In the genomic region with DNA sequence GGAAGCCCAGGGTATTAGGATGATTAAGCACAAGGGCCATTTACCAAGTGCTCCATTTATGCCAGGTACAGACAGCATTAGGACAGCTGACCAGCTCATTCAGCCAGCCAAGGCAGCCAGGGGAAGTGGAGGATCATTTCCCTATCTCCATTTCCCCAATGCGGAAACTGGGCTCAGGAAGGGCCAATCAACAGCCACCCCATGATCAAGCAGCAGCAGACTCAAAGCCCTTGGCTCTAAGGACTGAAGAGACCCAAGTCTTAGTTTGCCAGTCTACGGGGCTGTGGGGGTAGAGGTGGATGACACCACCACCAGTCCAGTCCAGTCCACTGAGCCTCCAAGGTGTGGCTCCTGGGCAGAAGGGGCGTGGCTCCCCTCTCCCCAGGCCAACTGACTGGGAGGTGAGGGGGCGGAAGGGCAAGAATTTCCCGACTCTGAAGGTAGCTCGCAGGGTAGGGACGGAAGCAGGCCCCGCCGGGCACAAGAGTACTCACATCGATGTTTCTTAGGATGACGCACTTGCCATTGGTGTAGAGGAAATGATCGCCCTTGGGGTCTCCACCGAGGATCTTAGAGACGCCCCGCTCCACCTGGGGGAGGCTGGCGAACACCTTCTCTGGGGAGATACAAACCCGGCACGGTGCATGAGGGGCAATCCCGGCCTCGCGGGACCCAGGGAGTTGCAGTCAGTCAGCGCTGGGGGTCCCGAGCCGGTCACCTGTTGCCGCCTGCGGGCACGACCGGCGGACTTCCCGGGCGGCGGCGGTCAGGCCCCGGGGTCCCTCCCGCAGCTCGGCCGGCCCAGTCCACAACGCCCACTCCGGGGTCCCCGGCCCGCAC, we compare ENCODE assay signal across 8 mouse cellular contexts. TPM values are rescaled to one million over a fixed set of nuclear protein-coding genes. Genes with fewer than 3 reads are reported as not detected.
DNase-seq lines count a peak whose midpoint lies in the region; ATAC-seq and TF ChIP-seq lines count a peak whose summit lies in the region.

No protein-coding gene starts in this region.

- intact Hi-C loops in left cerebral cortex, adult 2 months (cut with DNase I): no loop called here

- TF ChIP-seq CTCF in layer of hippocampus, adult 2 months (conservative IDR thresholded peaks at IDR 0.05): no peak
- TF ChIP-seq CTCF in left cerebral cortex, adult 2 months (IDR thresholded peaks at IDR 0.05): no peak
- no peak for TF ChIP-seq CTCF in spleen, adult 2 months (IDR thresholded peaks at IDR 0.05; ENCODE audit: extremely low read depth, insufficient read depth, insufficient read length, insufficient replicate concordance)

- no peaks in the 10 kb centered on the region for H3K9me3 ChIP-seq in forebrain, embryonic 14.5 days (replicated peaks; ENCODE audit: control insufficient read depth, low read length)
- no peaks in the 10 kb centered on the region for H3K9me3 ChIP-seq in megakaryocyte, embryonic 14.5 days

- H3K27ac ChIP-seq in layer of hippocampus, adult 2 months: peak overlapping the region; percentile 93
- H3K27ac ChIP-seq in forebrain, embryonic 14.5 days (ENCODE audit: low read depth, low read length): peak overlapping the region; percentile 85
- H3K27ac ChIP-seq in left cerebral cortex, adult 2 months: peak overlapping the region; percentile 89
- peak overlapping the region; percentile 89 for H3K27ac ChIP-seq in spleen, adult 2 months (ENCODE audit: insufficient read depth, low read length)

- ATAC-seq in cerebellum, adult (ENCODE audit: insufficient number of reproducible peaks, low FRiP score, low TSS enrichment): peak; percentile 12; the same call in 1 of the 2 replicates
- ATAC-seq in forebrain, embryonic 14.5 days: peak; percentile 28
- peak; percentile 40 to 45 for ATAC-seq in hematopoietic stem cell, adult 5-6 weeks (replicated peaks in 1 of 2; ENCODE audit: insufficient read depth in 1 of 2, low FRiP score in 2 of 2, low TSS enrichment in 1 of 2, low read depth in 1 of 2, poor library complexity in 2 of 2, severe bottlenecking in 2 of 2)

- TF ChIP-seq POLR2A in spleen, adult 2 months (IDR thresholded peaks at IDR 0.05; ENCODE audit: low read depth, low read length): no peak

- H3K27me3 ChIP-seq in forebrain, embryonic 14.5 days (replicated peaks; ENCODE audit: control insufficient read depth, insufficient read depth, low read length): no peaks in the 10 kb centered on the region
- H3K27me3 ChIP-seq in megakaryocyte, embryonic 14.5 days (replicated peaks): no peaks in the 10 kb centered on the region
- H3K27me3 ChIP-seq in spleen, adult 2 months (ENCODE audit: control insufficient read depth, insufficient read depth, low read length): no peaks in the 10 kb centered on the region

- peaks cover 12% of the 10 kb centered on the region for H3K4me1 ChIP-seq in forebrain, embryonic 14.5 days (ENCODE audit: control insufficient read depth, insufficient read depth, low read length)
- H3K4me1 ChIP-seq in megakaryocyte, embryonic 14.5 days: peaks cover 83% of the 10 kb centered on the region
- H3K4me1 ChIP-seq in spleen, adult 2 months (ENCODE audit: control insufficient read depth, insufficient read depth, insufficient read length): no peaks in the 10 kb centered on the region; the same call in 1 of the 2 replicates

- peak overlapping the region; percentile 91 for H3K4me2 ChIP-seq in forebrain, embryonic 14.5 days (ENCODE audit: low read length)

- H3K36me3 ChIP-seq in forebrain, embryonic 14.5 days (ENCODE audit: control insufficient read depth, insufficient read depth, low read length): peaks cover 31% of the 10 kb centered on the region
- peaks cover 48% of the 10 kb centered on the region for H3K36me3 ChIP-seq in megakaryocyte, embryonic 14.5 days (replicated peaks; ENCODE audit: low read length)
- H3K36me3 ChIP-seq in spleen, adult 2 months (ENCODE audit: control insufficient read depth, insufficient read depth, low read length): peaks cover 22% of the 10 kb centered on the region

- H3K9ac ChIP-seq in forebrain, embryonic 14.5 days (ENCODE audit: low read length): peak overlapping the region; percentile 89

- peak in 1 of 2 experiments; percentile 22 for DNase-seq in layer of hippocampus, adult 2 months (ENCODE audit: low spot score in 2 of 2)
- DNase-seq in layer of hippocampus, adult 18-20 months (ENCODE audit: low spot score in 2 of 2): no peak
- peak; percentile 32 for DNase-seq in forebrain, embryonic 14.5 days (ENCODE audit: low spot score)
- DNase-seq in left cerebral cortex, adult 2 months (ENCODE audit: extremely low spot score in 1 of 2, low spot score in 2 of 2): peak; percentile 28 to 29
- DNase-seq in spleen, adult 2 months (ENCODE audit: low read depth in 1 of 2, low spot score in 2 of 2): peak; percentile 37 to 58

- H3K4me3 ChIP-seq in layer of hippocampus, adult 2 months: peak overlapping the region; percentile 94
- H3K4me3 ChIP-seq in forebrain, embryonic 14.5 days (ENCODE audit: low read depth, low read length): peak overlapping the region; percentile 97
- H3K4me3 ChIP-seq in left cerebral cortex, adult 2 months: peak overlapping the region; percentile 60
- peak overlapping the region; percentile 93 for H3K4me3 ChIP-seq in megakaryocyte, embryonic 14.5 days (replicated peaks)
- peak overlapping the region; percentile 78 for H3K4me3 ChIP-seq in spleen, adult 2 months (ENCODE audit: extremely low read depth, insufficient read depth, insufficient read length)

- 2% methylated on average over 23 of the region's 41 CpGs for WGBS in forebrain, embryonic 14.5 days
- under 1% methylated on average over 41 of the region's 41 CpGs for WGBS in spleen, adult 2 months

RNA-seq across cellular contexts. Expression of a gene that starts 2.2 kb away (rescaled TPM):
- 100 to 1,000 TPM; 203 to 212 TPM for total RNA-seq in layer of hippocampus, adult 2 months (2021)
- total RNA-seq in layer of hippocampus, adult 18-20 months (2021): 100 to 1,000 TPM; 194 to 201 TPM
- 184 and 203 TPM in 2 replicates for polyA plus RNA-seq in forebrain, embryonic 14.5 days (2014; fragmentation: Nextera tagmentation; extraction: Ambion mirVana)
- total RNA-seq in hematopoietic stem cell, adult 5-6 weeks (2017): 175 and 185 TPM in 2 replicates
- 100 to 1,000 TPM; 149 to 155 TPM for total RNA-seq in left cerebral cortex, adult 2 months (2021)
- 69.3 and 92.0 TPM in 2 replicates for polyA plus RNA-seq in megakaryocyte, embryonic 14.5 days (2012; ENCODE audit: insufficient read depth, low replicate concordance)
- polyA plus RNA-seq in spleen, adult 2 months (2012; rRNA removed): 172 and 188 TPM in 2 replicates

RNA-seq across cellular contexts. Expression of a gene that starts 57.9 kb away (rescaled TPM):
- 1 to 10 TPM; 3.2 to 4.2 TPM for total RNA-seq in layer of hippocampus, adult 2 months (2021)
- 1 to 10 TPM; 2.4 to 3.3 TPM for total RNA-seq in layer of hippocampus, adult 18-20 months (2021)
- 0.48 and 0.62 TPM in 2 replicates for polyA plus RNA-seq in forebrain, embryonic 14.5 days (2014; fragmentation: Nextera tagmentation; extraction: Ambion mirVana)
- 6.7 and 10.2 TPM in 2 replicates for total RNA-seq in hematopoietic stem cell, adult 5-6 weeks (2017)
- total RNA-seq in left cerebral cortex, adult 2 months (2021): under 1 TPM; 0.37 to 0.95 TPM
- polyA plus RNA-seq in megakaryocyte, embryonic 14.5 days (2012; ENCODE audit: insufficient read depth, low replicate concordance): 0.91 and 1.1 TPM in 2 replicates
- polyA plus RNA-seq in spleen, adult 2 months (2012; rRNA removed): 3.2 and 3.3 TPM in 2 replicates

Comparison
In these comparisons a context has a peak if more than half of its experiments do, and no peak if none do; other contexts are left out.
1. DNase-seq: peak in forebrain, embryonic 14.5 days (single experiment), left cerebral cortex, adult 2 months (2 of 2) and spleen, adult 2 months (2 of 2); none in layer of hippocampus, adult 18-20 months (0 of 2).
2. Peak in every context shown above with its lines, with median percentiles within 50 percentile points of each other: H3K27ac ChIP-seq, H3K4me3 ChIP-seq and ATAC-seq.